Mouse (Mus musculus) myocyte (in vitro differentiated cells): ENCODE data around the gene Syt15. TPM values are rescaled to one million over a fixed set of nuclear protein-coding genes. Genes with fewer than 3 reads are reported as not detected.

ENCODE experiments used
- H3K27me3 ChIP-seq: one replicate; pipeline ENCODE4 v1.6.1; 2011; ENCODE audit not compliant: control insufficient read depth, insufficient read depth, insufficient read length
- H3K36me3 ChIP-seq: one replicate; pipeline ENCODE4 v1.6.1; 2011; ENCODE audit not compliant: control insufficient read depth, insufficient read depth
- H3K4me2 ChIP-seq: one replicate; pipeline ENCODE4 v1.6.1; 2011; ENCODE audit warnings: low read depth, control low read depth
- H3K4me3 ChIP-seq: one replicate; pipeline ENCODE4 v1.5.1; 2011; ENCODE audit warnings: mild to moderate bottlenecking, control low read depth, moderate library complexity
- H3K79me2 ChIP-seq: one replicate; pipeline ENCODE4 v1.6.1; 2011; ENCODE audit not compliant: control insufficient read depth, insufficient read depth
- H3ac ChIP-seq: one replicate; pipeline ENCODE4 v1.6.1; 2011; ENCODE audit not compliant: control insufficient read depth, insufficient read length
- CEBPB ChIP-seq: IDR thresholded peaks from 2 replicates; pipeline ENCODE4 v1.6.1; 2011; ENCODE audit warnings: mild to moderate bottlenecking, moderate library complexity; ENCODE audit not compliant: poor library complexity, insufficient read depth, severe bottlenecking
- E2F4 ChIP-seq: IDR thresholded peaks from one replicate; pipeline ENCODE4 v1.6.1; 2011; ENCODE audit warnings: mild to moderate bottlenecking, control low read depth, moderate library complexity; ENCODE audit not compliant: insufficient read depth
- MAX ChIP-seq: IDR thresholded peaks from one replicate; pipeline ENCODE4 v1.6.1; 2011; ENCODE audit warnings: low read depth, mild to moderate bottlenecking, control low read depth
- MYOD1 ChIP-seq, 3 experiments: IDR thresholded peaks; one replicate each; pipeline ENCODE4 v1.6.1; 2011; ENCODE audit warnings: control low read depth in 2 of 3, low read depth in 2 of 3, mild to moderate bottlenecking in 2 of 3, moderate library complexity in 1 of 3; ENCODE audit not compliant: insufficient read length in 2 of 3, control insufficient read depth in 1 of 3
- MYOG ChIP-seq, 3 experiments: IDR thresholded peaks; one replicate each; pipeline ENCODE4 v1.6.1; 2011; ENCODE audit warnings: control low read depth in 2 of 3, low read depth in 2 of 3, mild to moderate bottlenecking in 2 of 3; ENCODE audit not compliant: insufficient read length in 2 of 3, control insufficient read depth in 1 of 3, insufficient read depth in 1 of 3
- POLR2A ChIP-seq: IDR thresholded peaks from one replicate; pipeline ENCODE4 v1.6.1; 2011; ENCODE audit warnings: low read depth, mild to moderate bottlenecking, control low read depth, moderate library complexity; ENCODE audit not compliant: insufficient read length
- POLR2AphosphoS2 ChIP-seq: IDR thresholded peaks from one replicate; pipeline ENCODE4 v1.6.1; 2011; ENCODE audit warnings: low read depth, control low read depth; ENCODE audit not compliant: insufficient read length
- REST ChIP-seq: IDR thresholded peaks from one replicate; pipeline ENCODE4 v1.6.1; 2011; ENCODE audit warnings: mild to moderate bottlenecking, control low read depth, moderate library complexity; ENCODE audit not compliant: insufficient read depth, insufficient read length
- SRF ChIP-seq: IDR thresholded peaks from one replicate; pipeline ENCODE4 v1.6.1; 2011; ENCODE audit warnings: low read depth; ENCODE audit not compliant: control insufficient read depth, insufficient read length
- TCF12 ChIP-seq: IDR thresholded peaks from one replicate; pipeline ENCODE4 v1.6.1; 2011; ENCODE audit warnings: mild to moderate bottlenecking, control low read depth; ENCODE audit not compliant: poor library complexity, insufficient read depth, severe bottlenecking
- TCF3 ChIP-seq: IDR thresholded peaks from one replicate; pipeline ENCODE4 v1.6.1; 2011; ENCODE audit warnings: low read depth, control low read depth; ENCODE audit not compliant: insufficient read length
- USF1 ChIP-seq: IDR thresholded peaks from one replicate; pipeline ENCODE4 v1.6.1; 2011; ENCODE audit warnings: low read depth, mild to moderate bottlenecking, control low read depth, moderate library complexity
- polyA plus RNA-seq: library from polyadenylated mRNA; unstranded; fragments of >200 nt; fragmentation: generic; extraction: Trizol; gene quantifications from one replicate; pipeline ENCODE4 v1.2.1, GENCODE M21; 2012; ENCODE audit warnings: missing spikeins

Syt15 gene
- polyA plus RNA-seq, 1 experiment = not detected

- no peak overlapping the region for H3ac ChIP-seq
- no peak overlapping the region for H3K4me3 ChIP-seq
- no peaks in the 10 kb centered on the region for H3K36me3 ChIP-seq
- H3K27me3 ChIP-seq = peaks cover 22% of the 10 kb centered on the region
- H3K79me2 ChIP-seq = no peaks in the 10 kb centered on the region
- no peak overlapping the region for H3K4me2 ChIP-seq
- TF ChIP-seq MYOG (IDR thresholded peaks at IDR 0.05; ENCODE audit: control insufficient read depth in 1 of 3, insufficient read depth in 1 of 3, insufficient read length in 2 of 3, low read depth in 2 of 3) (no peak), TCF3 (no peak), POLR2A (no peak), TCF12 (no peak), E2F4 (no peak), CEBPB (no peak), MAX (no peak), USF1 (no peak), MYOD1 (IDR thresholded peaks at IDR 0.05; ENCODE audit: control insufficient read depth in 1 of 3, insufficient read length in 2 of 3, low read depth in 2 of 3) (no peak), SRF (no peak), POLR2AphosphoS2 (no peak), REST (no peak)
Observed at GRCm38 (mm10) chr14:34215451-34216127, 3.8 kb upstream of the Syt15 start.

- Histone ChIP-seq H3K79me2 (no peaks in the 10 kb centered on the region), H3K27me3 (peaks cover 40% of the 10 kb centered on the region), H3K36me3 (no peaks in the 10 kb centered on the region), H3K4me2 (no peak overlapping the region), H3ac (no peak overlapping the region), H3K4me3 (no peak overlapping the region)
- TF ChIP-seq TCF12 (no peak), MYOD1 (IDR thresholded peaks at IDR 0.05; ENCODE audit: control insufficient read depth in 1 of 3, insufficient read length in 2 of 3, low read depth in 2 of 3) (no peak), E2F4 (no peak), USF1 (no peak), POLR2A (no peak), TCF3 (no peak), POLR2AphosphoS2 (no peak), SRF (no peak), MYOG (IDR thresholded peaks at IDR 0.05; ENCODE audit: control insufficient read depth in 1 of 3, insufficient read depth in 1 of 3, insufficient read length in 2 of 3, low read depth in 2 of 3) (no peak), MAX (no peak), REST (no peak), CEBPB (no peak)
Observed at GRCm38 (mm10) chr14:34219786-34220198, 397 bp downstream of the Syt15 start.

GRCm38 (mm10) chr14:34220426-34220825 is 1.0 kb downstream of the Syt15 start:
- TF ChIP-seq REST (no peak), POLR2AphosphoS2 (no peak), E2F4 (no peak), MAX (no peak), MYOD1 (IDR thresholded peaks at IDR 0.05; ENCODE audit: control insufficient read depth in 1 of 3, insufficient read length in 2 of 3, low read depth in 2 of 3) (no peak), SRF (no peak), USF1 (no peak), CEBPB (no peak), POLR2A (no peak), TCF12 (no peak), TCF3 (no peak), MYOG (IDR thresholded peaks at IDR 0.05; ENCODE audit: control insufficient read depth in 1 of 3, insufficient read depth in 1 of 3, insufficient read length in 2 of 3, low read depth in 2 of 3) (no peak)
- Histone ChIP-seq H3K79me2 (no peaks in the 10 kb centered on the region), H3K27me3 (peaks cover 40% of the 10 kb centered on the region), H3K4me2 (no peak overlapping the region), H3K36me3 (no peaks in the 10 kb centered on the region), H3ac (no peak overlapping the region), H3K4me3 (no peak overlapping the region)

DNA sequence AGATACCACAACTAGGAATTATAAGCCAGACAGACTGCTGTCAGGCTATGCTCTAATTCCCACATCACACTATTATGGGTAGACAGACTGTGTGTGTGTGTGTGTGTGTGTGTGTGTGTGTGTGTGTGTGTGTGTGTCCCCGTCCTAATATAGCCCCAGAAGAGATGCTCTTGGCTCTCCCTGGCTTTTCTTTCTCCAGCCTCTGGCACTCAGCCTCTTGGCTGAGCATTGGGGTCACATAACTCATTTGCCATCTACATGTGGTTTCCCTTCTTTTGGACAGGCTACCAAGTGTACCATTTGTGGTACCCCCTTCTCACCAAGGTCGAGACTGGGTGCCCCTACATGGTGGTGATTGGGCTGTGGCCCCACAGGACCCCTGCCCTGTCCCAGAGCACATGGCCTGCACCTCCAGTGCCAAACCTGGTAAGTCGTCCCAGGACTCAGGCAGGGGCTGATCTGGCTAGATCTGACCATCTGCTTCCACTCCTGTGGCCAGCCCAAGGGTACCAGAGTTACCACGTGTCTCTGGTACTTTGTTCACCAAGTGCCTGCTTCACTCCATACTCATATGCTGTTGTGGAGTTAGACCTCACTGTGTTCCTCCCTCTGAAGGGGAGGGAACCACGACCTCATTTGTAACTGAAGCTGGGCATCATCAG is 2.2 kb downstream of the Syt15 start:
- Histone ChIP-seq H3ac (no peak overlapping the region), H3K4me3 (no peak overlapping the region), H3K27me3 (peaks cover 40% of the 10 kb centered on the region), H3K79me2 (no peaks in the 10 kb centered on the region), H3K4me2 (no peak overlapping the region), H3K36me3 (no peaks in the 10 kb centered on the region)
- TF ChIP-seq MAX (no peak), REST (no peak), TCF12 (no peak), USF1 (no peak), POLR2AphosphoS2 (no peak), MYOG (IDR thresholded peaks at IDR 0.05; ENCODE audit: control insufficient read depth in 1 of 3, insufficient read depth in 1 of 3, insufficient read length in 2 of 3, low read depth in 2 of 3) (no peak), MYOD1 (IDR thresholded peaks at IDR 0.05; ENCODE audit: control insufficient read depth in 1 of 3, insufficient read length in 2 of 3, low read depth in 2 of 3) (no peak), CEBPB (no peak), POLR2A (no peak), TCF3 (no peak), E2F4 (no peak), SRF (no peak)
